Mouse (Mus musculus) embryonic facial prominence, embryonic 12.5 days (tissue): Measurements from ENCODE around the gene Trim37. TPM values are rescaled to one million over a fixed set of nuclear protein-coding genes. Genes with fewer than 3 reads are reported as not detected.

Source experiments
- ATAC-seq: fragments of 200-750 bp; cut with Nextera tagmentation; 2 replicates; pipeline ENCODE4 v1.8.0; 2017; ENCODE audit not compliant: insufficient number of reproducible peaks, insufficient read depth, low FRiP score, low TSS enrichment
- H3K27ac ChIP-seq: fragments of 300-500 bp; sonication (generic); 2 replicates; pipeline ENCODE4 v1.5.1; 2016; ENCODE audit warnings: mild to moderate bottlenecking
- H3K27me3 ChIP-seq: fragments of 300-500 bp; sonication (generic); 2 replicates; pipeline ENCODE4 v1.6.1; 2016; ENCODE audit warnings: mild to moderate bottlenecking, moderate library complexity
- H3K36me3 ChIP-seq: fragments of 300-500 bp; sonication (generic); 2 replicates; pipeline ENCODE4 v1.6.1; 2016; ENCODE audit warnings: mild to moderate bottlenecking
- H3K4me1 ChIP-seq: fragments of 300-500 bp; sonication (generic); 2 replicates; pipeline ENCODE4 v1.6.1; 2016
- H3K4me2 ChIP-seq: fragments of 300-500 bp; sonication (generic); replicated peaks from 2 replicates; pipeline ENCODE4 v1.6.1; 2016; ENCODE audit warnings: mild to moderate bottlenecking, moderate library complexity
- H3K4me3 ChIP-seq: fragments of 300-500 bp; sonication (generic); 2 replicates; pipeline ENCODE4 v1.5.1; 2016; ENCODE audit warnings: mild to moderate bottlenecking
- H3K9ac ChIP-seq: fragments of 300-500 bp; sonication (generic); 2 replicates; pipeline ENCODE4 v1.6.1; 2016; ENCODE audit warnings: mild to moderate bottlenecking, moderate library complexity
- H3K9me3 ChIP-seq: fragments of 300-500 bp; sonication (generic); 2 replicates; pipeline ENCODE4 v1.6.1; 2016; ENCODE audit warnings: mild to moderate bottlenecking, moderate library complexity
- WGBS: fragments of 180-500 bp; shearing (Covaris S2); methylation state at CpG from one replicate; pipeline ENCODE4 v1.1.7; 2016; 5-methylcytosine and 5-hydroxymethylcytosine counted together
- polyA plus RNA-seq: library from polyadenylated mRNA; unstranded; fragments of >200 nt; fragmentation: Nextera tagmentation; extraction: Ambion mirVana; gene quantifications from 2 replicates; pipeline ENCODE4 v1.2.1, GENCODE M21; 2016

The Trim37 gene
- polyA plus RNA-seq, 1 experiment from 2014 or later: 37.0 TPM

DNA sequence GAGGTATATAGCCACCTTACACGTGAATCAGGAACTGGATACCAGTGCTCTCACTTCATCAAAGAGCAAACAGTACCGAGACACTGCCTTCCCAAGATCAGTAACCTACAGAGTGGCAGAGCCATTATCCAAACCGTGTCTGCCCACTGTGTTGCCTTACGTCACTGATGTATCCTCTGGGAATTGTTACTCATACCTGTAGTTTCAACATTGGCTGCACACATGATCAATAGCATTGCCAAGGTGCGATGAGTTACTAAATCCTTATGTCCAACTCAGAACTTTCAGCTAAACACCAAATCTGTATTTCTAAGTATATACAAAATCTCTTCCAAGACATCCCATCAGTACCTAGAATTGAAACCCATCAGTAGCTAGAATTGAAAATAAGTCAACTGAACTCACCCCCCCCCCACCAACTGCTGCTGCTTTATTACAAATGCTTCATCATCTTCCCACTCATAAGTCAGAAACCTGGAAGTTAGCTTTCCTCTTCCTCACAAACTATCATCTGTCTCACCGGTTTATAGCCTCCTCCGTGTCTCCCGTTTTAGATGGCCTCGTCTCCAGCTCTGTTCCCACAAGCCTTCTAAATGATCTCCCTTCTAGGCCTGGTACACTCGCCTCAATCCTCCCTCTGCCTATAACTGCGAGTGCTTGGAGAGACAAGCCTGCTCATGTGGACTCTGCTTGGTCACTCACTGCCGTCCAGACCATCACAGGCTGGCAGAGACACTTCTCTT is 108.0 kb downstream of the Trim37 start:
- Histone ChIP-seq H3K9ac (no peak overlapping the region), H3K27ac (no peak overlapping the region), H3K9me3 (no peaks in the 10 kb centered on the region), H3K36me3 (peaks cover 10% of the 10 kb centered on the region), H3K4me3 (no peak overlapping the region), H3K4me2 (no peak overlapping the region), H3K4me1 (no peaks in the 10 kb centered on the region), H3K27me3 (no peaks in the 10 kb centered on the region)
- WGBS: 89% methylated on average over 12 of the region's 12 CpGs
- no peak for ATAC-seq

- H3K36me3 ChIP-seq: peaks cover 10% of the 10 kb centered on the region
- H3K27ac ChIP-seq: no peak overlapping the region
- H3K4me3 ChIP-seq: no peak overlapping the region
- H3K9ac ChIP-seq: no peak overlapping the region
- ATAC-seq: no peak
- WGBS: 76% methylated on average over 5 of the region's 5 CpGs
- no peaks in the 10 kb centered on the region for H3K9me3 ChIP-seq
- H3K4me1 ChIP-seq: no peaks in the 10 kb centered on the region
- H3K27me3 ChIP-seq: no peaks in the 10 kb centered on the region
- H3K4me2 ChIP-seq: no peak overlapping the region
Observed at GRCm38 (mm10) chr11:87235486-87235872, 108.6 kb downstream of the Trim37 start.

- WGBS: 83% methylated on average over 7 of the region's 7 CpGs
Observed at GRCm38 (mm10) chr11:87238891-87239530, 112.1 kb downstream of the Trim37 start.

DNA sequence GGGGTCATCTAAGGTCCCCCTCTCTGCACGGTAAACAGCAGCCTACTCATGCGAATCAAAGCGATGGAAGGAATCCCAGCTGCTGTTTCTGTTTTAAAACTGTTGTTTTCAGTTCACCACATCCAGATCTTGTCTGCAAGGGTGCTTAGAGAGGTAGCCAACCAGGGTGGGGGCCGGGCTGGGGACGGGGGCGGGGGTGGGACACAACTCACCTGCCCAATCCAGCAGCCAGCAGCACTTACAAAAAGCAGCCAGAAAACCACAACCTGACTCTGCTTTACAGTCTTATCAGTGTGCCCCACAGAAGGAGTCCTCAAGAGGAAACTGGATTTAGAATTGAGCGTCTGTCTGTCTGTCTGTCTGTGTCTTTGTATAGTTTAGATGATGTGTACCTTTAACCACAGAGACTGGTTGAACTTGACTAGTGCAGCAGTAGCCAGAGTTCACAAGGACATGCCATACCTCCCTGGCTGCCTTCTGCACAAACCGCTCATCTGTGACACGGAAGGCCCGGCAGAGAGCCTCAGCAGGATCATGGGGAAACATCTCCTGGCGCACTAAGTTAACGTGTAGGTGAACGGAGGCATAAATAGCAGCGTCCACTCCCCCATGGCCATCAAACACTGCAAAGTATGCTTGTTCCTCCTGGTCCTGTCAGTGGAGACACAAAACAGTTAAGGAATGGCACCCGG is 113.4 kb downstream of the Trim37 start:
- no peak overlapping the region for H3K9ac ChIP-seq
- no peak for ATAC-seq
- WGBS: 83% methylated on average over 15 of the region's 15 CpGs
- no peaks in the 10 kb centered on the region for H3K9me3 ChIP-seq
- no peak overlapping the region for H3K4me2 ChIP-seq
- no peaks in the 10 kb centered on the region for H3K36me3 ChIP-seq
- H3K27me3 ChIP-seq: no peaks in the 10 kb centered on the region
- no peak overlapping the region for H3K27ac ChIP-seq
- no peaks in the 10 kb centered on the region for H3K4me1 ChIP-seq
- H3K4me3 ChIP-seq: no peak overlapping the region

More at GRCm38 (mm10) chr11:87238891-87239530, 112.1 kb downstream of the Trim37 start:
- Histone ChIP-seq H3K27me3 (no peaks in the 10 kb centered on the region), H3K4me2 (no peak overlapping the region), H3K4me1 (no peaks in the 10 kb centered on the region), H3K4me3 (no peak overlapping the region), H3K36me3 (peaks cover 6% of the 10 kb centered on the region; the same call in 1 of the 2 replicates), H3K27ac (no peak overlapping the region), H3K9me3 (no peaks in the 10 kb centered on the region), H3K9ac (no peak overlapping the region)
- ATAC-seq: no peak

DNA sequence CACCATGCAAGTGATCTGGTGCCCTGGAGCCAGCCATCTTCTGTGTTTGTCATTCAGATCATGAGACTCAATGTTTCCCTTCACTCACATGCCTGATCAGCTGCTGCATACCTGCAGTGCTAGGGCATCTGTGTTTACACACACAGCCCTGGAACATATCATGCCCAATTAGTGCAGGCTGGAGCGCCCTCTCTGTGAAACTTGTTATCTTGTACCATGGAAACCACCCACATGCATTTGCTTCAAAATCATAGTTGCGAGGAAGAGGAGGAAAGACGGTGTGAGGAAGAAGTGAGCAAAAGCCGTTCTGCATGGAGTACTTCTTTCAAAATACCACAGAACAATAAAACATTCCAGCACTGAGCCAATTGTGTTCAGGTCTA is 113.9 kb downstream of the Trim37 start:
- Histone ChIP-seq H3K4me3 (no peak overlapping the region), H3K9me3 (no peaks in the 10 kb centered on the region), H3K27me3 (no peaks in the 10 kb centered on the region), H3K27ac (no peak overlapping the region), H3K9ac (no peak overlapping the region), H3K4me1 (no peaks in the 10 kb centered on the region), H3K4me2 (no peak overlapping the region), H3K36me3 (no peaks in the 10 kb centered on the region)
- WGBS: 82% methylated on average over 4 of the region's 4 CpGs
- ATAC-seq: no peak

GRCm38 (mm10) chr11:87241256-87241655 is 114.4 kb downstream of the Trim37 start:
- Histone ChIP-seq H3K9ac (no peak overlapping the region), H3K27me3 (no peaks in the 10 kb centered on the region), H3K4me2 (no peak overlapping the region), H3K36me3 (no peaks in the 10 kb centered on the region), H3K27ac (no peak overlapping the region), H3K4me1 (no peaks in the 10 kb centered on the region), H3K4me3 (no peak overlapping the region), H3K9me3 (no peaks in the 10 kb centered on the region)
- no peak for ATAC-seq
- WGBS: 76% methylated on average over 7 of the region's 7 CpGs

- ATAC-seq: no peak
- H3K4me3 ChIP-seq: no peak overlapping the region
- no peak overlapping the region for H3K27ac ChIP-seq
- H3K4me2 ChIP-seq: no peak overlapping the region
- H3K27me3 ChIP-seq: no peaks in the 10 kb centered on the region
- H3K9me3 ChIP-seq: no peaks in the 10 kb centered on the region
- 79% methylated on average over 9 of the region's 9 CpGs for WGBS
- peaks cover 5% of the 10 kb centered on the region; the same call in 1 of the 2 replicates for H3K4me1 ChIP-seq
- H3K9ac ChIP-seq: no peak overlapping the region
- no peaks in the 10 kb centered on the region for H3K36me3 ChIP-seq
Observed at GRCm38 (mm10) chr11:87245171-87245840, 118.4 kb downstream of the Trim37 start.

DNA sequence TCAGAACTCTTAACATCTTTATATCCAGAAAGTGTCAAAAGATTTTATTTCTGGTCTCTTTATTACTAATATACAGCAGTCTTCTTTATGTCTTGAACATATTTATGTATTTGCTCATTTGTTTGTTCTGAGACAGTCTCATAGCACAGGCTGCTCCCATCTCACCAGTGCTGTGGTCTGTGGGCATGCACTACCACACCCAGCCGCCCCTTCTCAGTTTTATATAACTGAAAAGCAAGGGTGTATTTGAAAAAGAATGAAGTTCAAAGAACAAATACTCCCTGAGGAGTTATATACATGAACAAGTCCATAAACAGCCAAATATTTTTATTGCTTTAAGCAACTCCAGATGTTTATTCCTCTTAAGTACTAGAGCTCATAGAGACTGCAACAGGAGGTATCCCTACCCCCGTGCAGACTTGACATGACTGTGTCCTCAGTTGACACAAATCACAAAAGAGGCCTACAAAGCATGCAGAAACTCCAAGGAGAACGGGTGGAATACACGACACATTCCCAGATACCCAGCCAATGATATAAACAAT is 119.3 kb downstream of the Trim37 start:
- no peak overlapping the region for H3K4me3 ChIP-seq
- WGBS: 56% methylated on average over 4 of the region's 4 CpGs
- no peaks in the 10 kb centered on the region for H3K27me3 ChIP-seq
- H3K4me2 ChIP-seq: no peak overlapping the region
- peaks cover 5% of the 10 kb centered on the region; the same call in 1 of the 2 replicates for H3K4me1 ChIP-seq
- H3K9me3 ChIP-seq: no peaks in the 10 kb centered on the region
- no peak for ATAC-seq
- H3K36me3 ChIP-seq: no peaks in the 10 kb centered on the region
- H3K9ac ChIP-seq: no peak overlapping the region
- no peak overlapping the region for H3K27ac ChIP-seq

DNA sequence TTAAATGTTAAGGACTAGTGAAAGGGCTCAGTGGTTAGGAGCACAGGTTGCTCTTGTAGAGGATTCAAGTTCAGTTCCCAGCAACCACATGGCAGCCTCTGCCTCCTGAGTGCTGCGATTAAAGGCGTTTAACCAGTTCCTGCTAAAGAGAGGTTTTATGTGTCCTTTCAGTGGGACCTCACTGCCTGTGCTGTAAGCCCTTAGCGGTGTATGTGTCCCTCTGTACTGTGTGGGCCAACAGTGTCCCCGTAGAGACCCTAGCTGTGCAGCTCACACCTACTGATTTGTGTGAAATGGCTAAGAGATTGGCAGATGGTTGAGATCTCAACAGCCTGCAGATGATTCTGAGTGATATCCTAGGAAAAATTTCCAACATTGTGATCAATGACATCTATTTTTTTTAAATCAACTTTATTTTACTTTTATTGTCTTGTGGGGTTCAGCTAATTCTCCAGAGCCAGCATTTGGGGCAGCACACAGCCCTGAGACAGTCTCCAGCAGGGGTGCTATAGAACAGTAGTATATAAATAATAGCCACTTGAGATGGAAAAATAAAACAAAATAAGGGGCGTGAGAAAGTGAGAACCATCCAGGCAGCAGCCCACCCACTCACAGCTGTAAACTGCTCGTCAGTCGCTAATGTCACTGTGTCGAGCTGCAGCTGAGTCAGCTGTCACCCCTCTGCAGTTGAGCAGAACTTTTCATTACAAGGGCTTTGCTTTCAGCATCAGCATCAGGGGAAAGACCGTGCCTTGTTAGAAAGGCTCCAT is 120.0 kb downstream of the Trim37 start:
- Histone ChIP-seq H3K4me1 (peaks cover 5% of the 10 kb centered on the region; the same call in 1 of the 2 replicates), H3K9ac (no peak overlapping the region), H3K4me2 (no peak overlapping the region), H3K4me3 (no peak overlapping the region), H3K27ac (no peak overlapping the region), H3K9me3 (no peaks in the 10 kb centered on the region), H3K27me3 (no peaks in the 10 kb centered on the region), H3K36me3 (no peaks in the 10 kb centered on the region)
- 68% methylated on average over 9 of the region's 9 CpGs for WGBS
- no peak for ATAC-seq

DNA sequence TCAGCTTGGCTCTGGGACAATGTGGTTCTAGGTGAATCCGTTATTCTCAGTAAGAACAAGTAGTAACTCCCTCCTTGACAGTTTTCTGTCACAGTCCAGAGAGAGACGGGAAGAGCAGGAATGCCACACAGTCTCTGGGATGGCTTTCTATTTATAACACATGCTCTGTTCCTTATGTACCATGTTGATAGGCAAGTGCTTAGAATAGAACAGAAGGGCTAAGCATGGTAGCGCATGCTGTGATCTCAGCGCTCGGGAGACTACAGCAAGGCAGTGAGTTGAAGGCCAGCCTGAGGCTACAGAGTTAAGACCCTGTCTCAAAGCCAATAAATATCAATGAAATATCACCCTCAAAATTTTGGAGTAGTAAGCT is 120.6 kb downstream of the Trim37 start:
- Histone ChIP-seq H3K9ac (no peak overlapping the region), H3K4me2 (no peak overlapping the region), H3K4me1 (peaks cover 5% of the 10 kb centered on the region; the same call in 1 of the 2 replicates), H3K36me3 (no peaks in the 10 kb centered on the region), H3K27me3 (no peaks in the 10 kb centered on the region), H3K4me3 (no peak overlapping the region), H3K27ac (no peak overlapping the region), H3K9me3 (no peaks in the 10 kb centered on the region)
- WGBS: 80% methylated on average over 5 of the region's 5 CpGs
- ATAC-seq: 0 out of 2 replicates have a peak, but pooled peaks have one; percentile 28

DNA sequence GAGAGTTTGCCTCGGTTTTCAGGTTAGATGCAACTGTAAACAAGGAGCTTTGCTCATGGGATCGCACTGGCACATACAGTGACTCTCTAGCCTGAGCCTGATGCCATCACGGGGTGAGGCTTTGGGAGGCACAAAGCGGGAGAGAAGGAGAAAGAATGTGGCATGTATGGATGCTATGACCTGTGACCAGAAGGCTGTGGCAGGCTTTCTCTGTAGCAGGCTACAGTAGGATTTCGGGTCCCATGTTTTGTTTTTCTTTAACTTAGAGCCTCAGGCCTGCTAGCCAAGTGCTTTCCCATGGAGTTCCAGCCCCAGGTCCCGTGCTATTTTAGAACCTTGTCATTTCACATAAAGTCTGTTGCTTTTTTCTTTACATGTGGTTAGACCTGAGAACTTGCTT is 123.3 kb downstream of the Trim37 start:
- Histone ChIP-seq H3K9me3 (no peaks in the 10 kb centered on the region), H3K27me3 (no peaks in the 10 kb centered on the region), H3K36me3 (no peaks in the 10 kb centered on the region), H3K4me1 (peaks cover 5% of the 10 kb centered on the region; the same call in 1 of the 2 replicates), H3K4me3 (no peak overlapping the region), H3K27ac (no peak overlapping the region), H3K9ac (no peak overlapping the region), H3K4me2 (no peak overlapping the region)
- 75% methylated on average over 6 of the region's 6 CpGs for WGBS
- ATAC-seq: no peak
